Mouse (Mus musculus) ES-CJ7 (cell line): ENCODE data around the gene Cdc42bpa.

Source experiments
- DNase-seq: peaks from one replicate; pipeline ENCODE4 v3.0.0; 2011; ENCODE audit warnings: low read depth, low spot score

Cdc42bpa gene

GRCm38 (mm10) chr1:179959721-179960542 is at the start of gene Cdc42bpa:
Gene Cdc42bpa, plus strand, starts transcription at chr1:179960472.
- DNase-seq: peak; percentile 55

GRCm38 (mm10) chr1:179913471-179913870 is 46.8 kb upstream of the Cdc42bpa start:
- no peak for DNase-seq

GRCm38 (mm10) chr1:179917036-179917435 is 43.2 kb upstream of the Cdc42bpa start:
- DNase-seq: peak; percentile 58

- DNase-seq: no peak
Observed at GRCm38 (mm10) chr1:179917481-179917880, 42.8 kb upstream of the Cdc42bpa start.

GRCm38 (mm10) chr1:179919656-179920436 is 40.4 kb upstream of the Cdc42bpa start:
- no peak for DNase-seq

- DNase-seq: no peak
Observed at GRCm38 (mm10) chr1:179923661-179924405, 36.4 kb upstream of the Cdc42bpa start.

GRCm38 (mm10) chr1:179926240-179926639 is 34.0 kb upstream of the Cdc42bpa start:
- no peak for DNase-seq

- DNase-seq: no peak
Observed at GRCm38 (mm10) chr1:179927102-179927501, 33.2 kb upstream of the Cdc42bpa start.

- DNase-seq: peak; percentile 88
Observed at GRCm38 (mm10) chr1:179928822-179929221, 31.4 kb upstream of the Cdc42bpa start.

- no peak for DNase-seq
Observed at GRCm38 (mm10) chr1:179931247-179931646, 29.0 kb upstream of the Cdc42bpa start.

- no peak for DNase-seq
Observed at GRCm38 (mm10) chr1:179934064-179934463, 26.2 kb upstream of the Cdc42bpa start.

- no peak for DNase-seq
Observed at GRCm38 (mm10) chr1:179940071-179940786, 20.0 kb upstream of the Cdc42bpa start.

- DNase-seq: no peak
Observed at GRCm38 (mm10) chr1:179940787-179941352, 19.4 kb upstream of the Cdc42bpa start.

GRCm38 (mm10) chr1:179945017-179945416 is 15.3 kb upstream of the Cdc42bpa start:
- no peak for DNase-seq

GRCm38 (mm10) chr1:179946616-179947015 is 13.7 kb upstream of the Cdc42bpa start:
- no peak for DNase-seq

- DNase-seq: no peak
Observed at GRCm38 (mm10) chr1:179947653-179948052, 12.6 kb upstream of the Cdc42bpa start.

- DNase-seq: no peak
Observed at GRCm38 (mm10) chr1:179951597-179951996, 8.7 kb upstream of the Cdc42bpa start.

- no peak for DNase-seq
Observed at GRCm38 (mm10) chr1:179953251-179953650, 7.0 kb upstream of the Cdc42bpa start.

GRCm38 (mm10) chr1:179957431-179957830 is 2.8 kb upstream of the Cdc42bpa start:
- DNase-seq: no peak

GRCm38 (mm10) chr1:179958871-179959720 is 1.2 kb upstream of the Cdc42bpa start:
- peak; percentile 50 for DNase-seq
